Mouse (Mus musculus) brain, embryonic 14.5 days (tissue): Measurements from ENCODE around the gene Pde11a.

ENCODE experiments used
- CTCF ChIP-seq: fragments of 200-500 bp; IDR thresholded peaks from 2 replicates; pipeline ENCODE4 v1.5.1; 2012; ENCODE audit warnings: inconsistent platforms, mild to moderate bottlenecking, moderate library complexity, borderline replicate concordance; ENCODE audit not compliant: insufficient read depth, insufficient read length; ENCODE audit errors: extremely low read depth
- POLR2A ChIP-seq: fragments of 200-500 bp; IDR thresholded peaks from 2 replicates; pipeline ENCODE4 v1.6.1; 2012; ENCODE audit warnings: mild to moderate bottlenecking, inconsistent platforms, borderline replicate concordance; ENCODE audit not compliant: poor library complexity, insufficient read depth, insufficient read length, severe bottlenecking; ENCODE audit errors: extremely low read depth

DNA sequence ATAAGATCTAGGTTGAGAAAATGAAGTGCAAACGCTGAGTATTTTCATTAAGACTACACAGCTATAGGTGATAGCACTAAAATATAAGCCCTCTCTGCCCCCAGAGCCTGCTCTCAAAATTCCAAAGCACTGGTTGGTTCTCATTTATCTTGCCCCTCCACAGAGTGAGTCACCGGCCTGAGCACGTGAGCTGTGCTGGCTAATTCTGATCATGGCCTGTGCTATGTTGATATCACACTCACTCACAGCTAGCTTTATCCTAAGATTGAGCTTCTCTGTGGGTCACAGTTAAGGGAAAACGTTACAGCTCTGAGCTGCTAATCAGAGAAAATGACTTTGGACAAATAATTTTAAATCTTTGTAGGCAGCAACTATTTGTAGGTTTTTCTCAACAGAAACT, 33.7 kb upstream of the Pde11a start:
- no peak for TF ChIP-seq POLR2A
- no peak for TF ChIP-seq CTCF
